Mouse (Mus musculus): ENCODE measurements at regions not wholly inside any gene's neighbourhood (a gene's known extent, or its start where the extent isn't known, plus 50 kb on each side); places are given as distances from the start of the nearest gene placed in this dataset.

GRCm38 (mm10) chr6:100138659-100139058 is 148.6 kb downstream of the Rybp start:
- Histone ChIP-seq H3K27ac (ENCODE audit: control insufficient read depth, low read depth, low read length) (no peak overlapping the region), H3K9me3 (replicated peaks; ENCODE audit: insufficient read depth, low read length) (no peaks in the 10 kb centered on the region), H3K79me2 (ENCODE audit: control insufficient read depth, insufficient read depth, low read length, poor library complexity) (no peaks in the 10 kb centered on the region), H3K27me3 (ENCODE audit: control insufficient read depth in 1 of 2, insufficient read depth in 2 of 2, low read length in 2 of 2) (no peaks in the 10 kb centered on the region), H3K4me1 (ENCODE audit: control insufficient read depth in 1 of 2, insufficient read depth in 2 of 2, low read length in 2 of 2) (peaks cover 0 to 7% of the 10 kb centered on the region in 2 experiments; a peak in 2 of 4 replicates), H3K4me3 (ENCODE audit: control insufficient read depth in 1 of 2, insufficient read depth in 1 of 2, low read depth in 2 of 2, low read length in 2 of 2) (no peak overlapping the region), H3K36me3 (ENCODE audit: control insufficient read depth in 1 of 2, insufficient read depth in 2 of 2, low read length in 2 of 2) (peaks cover 0 to 5% of the 10 kb centered on the region in 2 experiments; a peak in 2 of 4 replicates), H3K9ac (ENCODE audit: control insufficient read depth, low read depth, low read length, poor library complexity, severe bottlenecking) (no peak overlapping the region)
- DNase-seq (ENCODE audit: low read depth, low spot score), result no peak
- TF ChIP-seq HCFC1 (IDR thresholded peaks at IDR 0.05; ENCODE audit: low read depth, low read length), result no peak
- TF ChIP-seq POLR2A (IDR thresholded peaks at IDR 0.05; ENCODE audit: control insufficient read depth in 1 of 2, insufficient read depth in 1 of 2, low read depth in 1 of 2, low read length in 2 of 2, poor library complexity in 1 of 2), result no peak
- no peak for TF ChIP-seq CTCF (IDR thresholded peaks at IDR 0.05 in 2 of 3, conservative IDR thresholded peaks at IDR 0.05 in 1 of 3; ENCODE audit: control insufficient read depth in 1 of 3, insufficient read depth in 1 of 3, low read depth in 2 of 3, low read length in 3 of 3, poor library complexity in 1 of 3, severe bottlenecking in 1 of 3)
- no peak for TF ChIP-seq JUND (IDR thresholded peaks at IDR 0.05; ENCODE audit: low read depth, low read length)
- TF ChIP-seq MAZ (IDR thresholded peaks at IDR 0.05; ENCODE audit: low read depth, low read length), result no peak
- TF ChIP-seq RAD21 (IDR thresholded peaks at IDR 0.05; ENCODE audit: low read depth, low read length), result no peak
- TF ChIP-seq POLR2AphosphoS2 (IDR thresholded peaks at IDR 0.05; ENCODE audit: low read length), result no peak
- TF ChIP-seq MAX (IDR thresholded peaks at IDR 0.05; ENCODE audit: low read length), result no peak
- no peak for TF ChIP-seq MEF2A (IDR thresholded peaks at IDR 0.05; ENCODE audit: extremely low read depth, insufficient replicate concordance, low read depth, low read length, poor library complexity, severe bottlenecking)
- no peak for TF ChIP-seq TAL1 (IDR thresholded peaks at IDR 0.05; ENCODE audit: low read length)
- no peak for TF ChIP-seq ZKSCAN1 (IDR thresholded peaks at IDR 0.05; ENCODE audit: low read depth, low read length)
- no peak for TF ChIP-seq NRF1 (IDR thresholded peaks at IDR 0.05; ENCODE audit: insufficient read depth, low read depth, low read length, poor library complexity, severe bottlenecking)
- TF ChIP-seq POLR2AphosphoS5 (IDR thresholded peaks at IDR 0.05; ENCODE audit: borderline replicate concordance, low read depth, low read length), result no peak
- TF ChIP-seq MAFK (IDR thresholded peaks at IDR 0.05; ENCODE audit: borderline replicate concordance, low read depth, low read length), result no peak

DNA sequence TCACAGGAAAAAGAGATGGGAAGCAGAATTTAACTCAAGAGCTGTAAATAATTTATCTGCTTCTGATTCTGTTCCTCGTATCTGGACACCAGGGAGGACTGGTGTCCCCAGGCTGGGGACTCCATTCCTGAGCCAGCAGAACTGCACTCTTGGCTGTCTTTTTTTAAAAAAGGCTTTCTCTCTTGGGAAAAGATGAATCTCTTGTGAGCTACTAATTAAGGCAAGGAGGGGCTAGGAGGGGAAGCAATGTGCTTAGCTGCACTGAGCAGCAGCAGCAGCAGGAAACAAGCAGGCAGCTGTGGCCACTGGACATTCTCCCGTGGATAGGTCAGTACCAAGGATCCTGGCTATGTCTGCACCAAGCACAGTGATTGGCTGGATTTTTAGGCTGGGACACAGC is 152.1 kb downstream of the Rybp start:
- H3K9me3 ChIP-seq (replicated peaks; ENCODE audit: insufficient read depth, low read length), result no peaks in the 10 kb centered on the region
- no peaks in the 10 kb centered on the region for H3K79me2 ChIP-seq (ENCODE audit: control insufficient read depth, insufficient read depth, low read length, poor library complexity)
- H3K27me3 ChIP-seq (ENCODE audit: control insufficient read depth in 1 of 2, insufficient read depth in 2 of 2, low read length in 2 of 2), result no peaks in the 10 kb centered on the region
- no peaks in the 10 kb centered on the region for H3K4me1 ChIP-seq (ENCODE audit: control insufficient read depth in 1 of 2, insufficient read depth in 2 of 2, low read length in 2 of 2)
- DNase-seq (ENCODE audit: low read depth, low spot score), result no peak
- H3K36me3 ChIP-seq (ENCODE audit: control insufficient read depth in 1 of 2, insufficient read depth in 2 of 2, low read length in 2 of 2), result no peaks in the 10 kb centered on the region
- no peak overlapping the region for H3K4me3 ChIP-seq (ENCODE audit: control insufficient read depth in 1 of 2, insufficient read depth in 1 of 2, low read depth in 2 of 2, low read length in 2 of 2)
- H3K27ac ChIP-seq (ENCODE audit: control insufficient read depth, low read depth, low read length), result no peak overlapping the region
- H3K9ac ChIP-seq (ENCODE audit: control insufficient read depth, low read depth, low read length, poor library complexity, severe bottlenecking), result no peak overlapping the region
- TF ChIP-seq CHD2 (IDR thresholded peaks at IDR 0.05; ENCODE audit: low read length) (no peak), CHD1 (IDR thresholded peaks at IDR 0.05; ENCODE audit: low read depth, low read length) (no peak), TBP (IDR thresholded peaks at IDR 0.05; ENCODE audit: low read depth, low read length) (no peak), ELF1 (IDR thresholded peaks at IDR 0.05; ENCODE audit: low read depth, low read length) (no peak), TAL1 (IDR thresholded peaks at IDR 0.05; ENCODE audit: low read length) (no peak), SMC3 (IDR thresholded peaks at IDR 0.05; ENCODE audit: low read depth, low read length) (no peak), MAX (IDR thresholded peaks at IDR 0.05; ENCODE audit: low read length) (no peak), POLR2AphosphoS2 (IDR thresholded peaks at IDR 0.05; ENCODE audit: low read length) (no peak), RCOR1 (IDR thresholded peaks at IDR 0.05; ENCODE audit: low read depth, low read length) (no peak), JUND (IDR thresholded peaks at IDR 0.05; ENCODE audit: low read depth, low read length) (no peak)

Measured in MEL (cell line).